Mouse (Mus musculus) testis, postnatal 10 days (tissue): ENCODE results near the gene Nek7.

ENCODE experiments used
- DNase-seq: peaks from one replicate; pipeline ENCODE4 v3.0.0; 2021; ENCODE audit warnings: low spot score

Gene Nek7

GRCm38 (mm10) chr1:138619996-138620461, at the start of gene Nek7:
TSS of gene Nek7 (minus strand) at chr1:138620141.
- no peak for DNase-seq

GRCm38 (mm10) chr1:138662342-138662741, 42.4 kb upstream of the Nek7 start:
- no peak for DNase-seq

DNA sequence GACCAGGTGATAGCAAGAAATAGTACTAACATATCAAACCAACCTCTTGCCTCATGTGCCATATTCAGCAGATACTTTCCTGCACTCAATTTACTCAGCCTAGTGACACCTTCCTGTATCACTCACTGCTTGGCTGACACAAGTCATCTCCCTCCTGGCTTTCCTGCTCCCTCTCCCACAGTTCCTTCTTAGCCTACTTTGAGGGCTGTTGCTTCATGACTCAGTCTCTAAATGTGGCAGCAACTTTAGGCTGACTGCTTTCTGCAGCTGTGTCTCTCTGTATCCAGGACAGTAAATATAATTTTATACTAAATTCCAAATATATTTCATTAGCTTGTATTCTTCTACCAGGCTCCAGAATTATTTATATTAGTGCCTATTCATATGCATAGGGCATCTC, 34.3 kb upstream of the Nek7 start:
- DNase-seq = no peak

DNA sequence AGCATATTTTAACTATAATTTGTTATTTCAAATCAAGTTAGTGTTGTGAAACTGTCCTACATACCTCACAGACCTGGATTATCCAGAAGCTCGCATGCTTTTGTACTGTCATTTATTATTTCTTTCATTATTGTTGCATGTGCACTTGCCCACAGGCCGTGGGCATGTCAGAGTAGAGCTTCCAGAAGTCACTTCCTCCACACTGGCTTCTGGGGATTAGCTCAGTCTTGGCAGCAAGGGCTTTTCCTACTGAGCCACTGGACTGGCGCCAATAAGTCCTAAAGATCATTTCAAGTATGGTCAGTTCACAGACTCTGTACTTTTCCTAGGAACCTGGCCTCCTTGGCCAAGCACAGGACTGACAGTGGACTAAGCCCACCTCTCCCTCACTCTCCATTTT, 25.1 kb upstream of the Nek7 start:
- DNase-seq = no peak

- no peak for DNase-seq
These were observed 23.4 kb upstream of the Nek7 start for GRCm38 (mm10) chr1:138643306-138643830.

- DNase-seq = no peak
These were observed 21.1 kb upstream of the Nek7 start for GRCm38 (mm10) chr1:138640934-138641461.

- peak; percentile 49 for DNase-seq
These were observed 17.9 kb upstream of the Nek7 start for GRCm38 (mm10) chr1:138637850-138638249.

DNA sequence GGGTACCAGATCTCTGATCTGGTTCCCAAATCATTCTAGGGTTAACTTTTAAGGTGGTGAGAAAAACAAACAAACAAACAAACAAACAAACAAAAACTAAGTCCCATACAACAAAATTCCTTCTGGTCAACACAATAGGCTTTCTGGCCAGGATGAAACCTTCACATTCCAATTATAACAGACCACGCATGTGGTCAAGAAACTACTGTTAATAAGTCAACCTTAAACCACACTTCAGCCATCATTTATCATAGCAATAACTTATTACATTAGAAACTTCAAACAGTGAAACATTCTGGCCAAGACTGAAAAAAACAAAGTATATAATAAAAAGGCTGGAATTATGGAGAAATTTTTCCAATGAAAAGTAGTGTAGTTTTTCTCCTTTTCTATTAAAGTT, 14.6 kb upstream of the Nek7 start:
- no peak for DNase-seq

DNA sequence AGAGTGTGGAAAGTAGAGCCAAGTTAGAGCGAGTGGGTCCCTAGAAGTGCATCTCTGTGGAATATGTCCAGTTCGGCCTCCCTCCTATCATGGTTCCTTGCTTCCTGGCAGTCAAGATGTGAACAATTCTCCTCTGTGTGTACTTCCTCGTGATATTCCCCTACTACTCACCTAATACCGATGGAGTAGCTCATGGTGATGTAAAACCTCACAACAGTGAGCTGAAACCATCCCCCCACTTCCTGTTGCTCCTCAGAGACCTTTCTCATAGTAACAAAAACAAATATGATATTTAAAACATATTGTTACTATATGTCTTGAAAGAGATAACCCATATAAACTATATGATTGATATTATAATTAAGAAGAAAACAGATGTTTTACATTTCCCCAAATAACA, 9.0 kb upstream of the Nek7 start:
- DNase-seq = no peak

DNA sequence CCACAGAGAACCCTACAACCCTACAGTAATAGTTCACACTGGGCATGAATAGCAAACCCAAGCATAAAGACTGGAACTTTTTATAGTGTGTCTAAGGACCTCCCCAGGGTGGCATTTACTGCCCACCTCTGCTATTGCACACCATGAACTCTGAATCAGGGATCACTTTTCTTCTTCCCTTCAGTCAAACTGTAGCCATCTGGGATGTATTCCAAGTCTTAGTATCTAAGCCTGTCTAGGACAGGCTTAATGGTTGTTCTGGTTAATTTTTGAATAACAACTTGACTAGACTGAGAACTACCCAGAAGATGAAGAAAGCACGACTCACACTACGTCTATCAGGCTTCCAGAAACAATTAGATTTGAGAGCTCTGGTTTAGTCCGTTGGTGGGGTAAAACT, 8.5 kb upstream of the Nek7 start:
- DNase-seq = no peak

DNA sequence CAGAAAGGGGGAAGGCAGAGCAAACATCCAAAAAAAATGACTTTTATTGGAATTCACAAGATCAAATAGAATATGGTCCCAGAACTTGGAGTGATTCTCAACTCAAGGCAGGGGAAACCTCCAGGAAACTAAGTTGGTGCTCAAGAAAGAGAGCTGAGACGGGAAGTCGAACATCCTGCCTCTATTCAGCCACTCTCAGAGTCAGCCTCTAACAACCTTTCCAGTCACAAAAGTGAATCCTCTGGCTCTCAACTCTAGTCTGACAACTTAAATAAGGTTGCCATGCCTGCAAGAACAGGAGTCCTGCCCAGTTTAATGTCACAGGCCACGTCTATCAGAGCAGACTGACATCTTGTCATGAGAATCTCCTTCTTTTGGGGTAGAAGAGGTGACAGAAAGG, 7.9 kb upstream of the Nek7 start:
- DNase-seq = no peak

GRCm38 (mm10) chr1:138626288-138626687, 6.3 kb upstream of the Nek7 start:
- DNase-seq = no peak

- no peak for DNase-seq
These were observed 3.9 kb upstream of the Nek7 start for GRCm38 (mm10) chr1:138623870-138624269.

- no peak for DNase-seq
These were observed 2.9 kb upstream of the Nek7 start for GRCm38 (mm10) chr1:138622831-138623230.

DNA sequence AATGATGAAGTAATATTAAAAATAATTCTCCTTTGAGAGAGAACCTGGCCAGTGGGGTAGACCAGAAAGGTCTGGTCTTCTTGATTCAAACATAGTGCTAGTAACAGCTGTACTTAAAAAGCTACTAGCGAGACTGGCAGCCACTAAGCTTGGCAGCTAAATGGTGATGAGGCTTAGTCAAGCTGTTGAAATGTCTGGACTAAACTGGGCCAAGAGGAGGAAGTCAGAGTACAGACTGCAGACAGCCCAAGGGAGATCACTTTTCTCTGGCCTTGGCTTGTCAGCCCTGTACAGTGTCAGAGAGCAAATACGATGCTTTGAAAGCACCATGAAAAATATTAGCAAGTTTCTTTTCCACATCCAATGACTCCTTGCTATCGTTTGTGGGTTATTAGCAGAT, 2.5 kb upstream of the Nek7 start:
- no peak for DNase-seq

- peak; percentile 97 for DNase-seq
These were observed 598 bp downstream of the Nek7 start for GRCm38 (mm10) chr1:138619114-138619971.

DNA sequence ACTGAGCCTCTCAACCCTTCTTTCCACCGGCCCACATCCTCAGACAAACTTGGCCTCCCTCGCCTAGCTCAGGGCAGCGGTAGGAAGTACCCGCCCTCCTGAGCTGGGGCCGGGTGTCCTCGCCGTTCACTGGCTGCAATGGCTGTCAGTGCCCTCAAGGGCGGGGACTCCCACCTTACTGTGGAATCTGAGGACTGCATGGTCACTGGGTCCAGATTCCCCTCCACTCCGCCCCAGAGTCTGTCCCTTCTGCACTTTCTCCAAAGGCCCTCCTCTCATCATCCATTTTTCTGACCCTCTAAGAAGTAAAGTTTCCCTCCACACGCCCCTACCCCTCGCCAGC, 2.0 kb downstream of the Nek7 start:
- peak; percentile 89 for DNase-seq

DNA sequence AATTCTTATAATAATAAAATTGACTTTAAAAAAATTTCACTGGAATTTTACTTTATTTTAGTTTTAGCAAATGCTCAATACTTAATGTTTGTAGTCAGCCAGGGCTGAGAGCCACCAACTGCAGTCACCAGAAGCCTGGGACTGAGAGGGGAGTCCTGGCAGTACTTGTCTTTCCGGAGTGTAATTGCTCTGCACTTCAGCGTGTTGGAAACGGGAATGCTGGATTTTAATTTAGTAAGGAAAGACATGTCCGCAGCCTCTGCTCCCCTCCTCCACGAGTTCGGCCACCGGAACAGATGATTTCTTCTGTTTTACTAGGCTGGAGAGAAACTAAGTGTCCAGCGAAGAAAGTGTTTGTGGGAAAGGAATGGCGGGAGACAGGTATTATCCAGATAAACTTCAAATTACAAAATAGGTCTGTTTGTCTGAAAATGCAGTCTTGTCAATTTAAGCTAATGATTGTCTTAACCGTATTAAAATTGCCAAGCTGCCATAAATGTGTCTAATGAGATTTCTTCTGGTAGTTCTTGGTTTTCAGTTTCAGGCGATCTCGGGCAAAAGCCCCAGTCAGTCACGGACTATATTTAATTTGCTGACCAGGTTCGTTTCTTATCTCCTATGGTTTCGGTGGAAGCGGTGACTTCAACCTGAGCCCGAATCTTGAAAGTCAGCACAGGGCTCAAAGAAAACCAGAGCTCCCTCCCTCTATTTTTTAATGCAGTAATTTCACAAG, 2.5 kb downstream of the Nek7 start:
- no peak for DNase-seq

GRCm38 (mm10) chr1:138615388-138615787, 4.6 kb downstream of the Nek7 start:
- no peak for DNase-seq

GRCm38 (mm10) chr1:138614552-138615287, 5.2 kb downstream of the Nek7 start:
- DNase-seq = no peak

GRCm38 (mm10) chr1:138612177-138612576, 7.8 kb downstream of the Nek7 start:
- DNase-seq = no peak

GRCm38 (mm10) chr1:138609176-138609575, 10.8 kb downstream of the Nek7 start:
- DNase-seq = no peak
